Comparison of ENCODE assay signal across 10 mouse cellular contexts in genomic region chr13:109546337-109546736, GRCm38 (mm10).
DNase-seq lines count a peak whose midpoint lies in the region; ATAC-seq and TF ChIP-seq lines count a peak whose summit lies in the region.
"Had no signal": no experiment of that assay in that cellular context is flagged by ENCODE, and none has a peak within 500 bp of the region (broad histone marks: within the 10 kb centered on the region; RNA-seq: fewer than 3 reads in every experiment).

No protein-coding gene starts in this region.

- H3K4me2 ChIP-seq in intestine, embryonic 16.5 days (ENCODE audit: low read depth, low read length) = peak overlapping the region; percentile 12; the same call in 1 of the 2 replicates
- H3K4me2 ChIP-seq in intestine, embryonic 15.5 days (replicated peaks) = no peak overlapping the region
- H3K4me2 ChIP-seq: liver, embryonic 15.5 days had no signal

- intact Hi-C loops in left cerebral cortex, postnatal 4 days (cut with DNase I) = loop anchor here (5.0 kb wide), 2 partner anchors 204 to 314 kb away; no protein-coding TSS in a partner anchor

- ATAC-seq in intestine, embryonic 16.5 days = no peak
- no peak for ATAC-seq in intestine, embryonic 15.5 days
- ATAC-seq in CD4-positive, CD25-positive, alpha-beta regulatory T cell, adult 4 months = peak; percentile 67
- ATAC-seq in megakaryocyte progenitor cell, adult 5-6 weeks (replicated peaks; ENCODE audit: poor library complexity) = peak; percentile 43; the same call in 1 of the 2 replicates
- ATAC-seq: hindbrain, embryonic 16.5 days had no signal

- no peaks in the 10 kb centered on the region for H3K36me3 ChIP-seq in intestine, embryonic 16.5 days (ENCODE audit: control insufficient read depth, insufficient read depth, low read length)
- no peaks in the 10 kb centered on the region for H3K36me3 ChIP-seq in intestine, embryonic 15.5 days
- H3K36me3 ChIP-seq: liver, embryonic 15.5 days had no signal

- no peaks in the 10 kb centered on the region for H3K9me3 ChIP-seq in intestine, embryonic 16.5 days (ENCODE audit: control insufficient read depth, low read length)
- no peaks in the 10 kb centered on the region for H3K9me3 ChIP-seq in intestine, embryonic 15.5 days
- H3K9me3 ChIP-seq: liver, embryonic 15.5 days had no signal

- no peak for TF ChIP-seq POLR2A in cortical plate, adult 2 months (IDR thresholded peaks at IDR 0.05; ENCODE audit: extremely low read depth, insufficient read depth, low read length)

- no peaks in the 10 kb centered on the region for H3K27me3 ChIP-seq in intestine, embryonic 16.5 days (replicated peaks; ENCODE audit: control insufficient read depth, insufficient read depth, low read length)
- H3K27me3 ChIP-seq in intestine, embryonic 15.5 days (replicated peaks) = no peaks in the 10 kb centered on the region
- H3K27me3 ChIP-seq: liver, embryonic 15.5 days had no signal

- no peak for TF ChIP-seq CTCF in cortical plate, adult 2 months (IDR thresholded peaks at IDR 0.05; ENCODE audit: extremely low read depth, insufficient read depth, low read length)

- no peak overlapping the region for H3K4me3 ChIP-seq in intestine, embryonic 16.5 days (ENCODE audit: low read length)
- no peak overlapping the region for H3K4me3 ChIP-seq in intestine, embryonic 15.5 days (replicated peaks)
- H3K4me3 ChIP-seq in cortical plate, adult 2 months (ENCODE audit: insufficient read depth, low read length) = peak overlapping the region; percentile 49
- H3K4me3 ChIP-seq: liver, embryonic 15.5 days had no signal

- no peak for DNase-seq in left cerebral cortex, adult 9 months (ENCODE audit: low spot score in 2 of 2)
- DNase-seq in MN1 (ENCODE audit: low spot score) = no peak
- no peak for DNase-seq in left cerebral cortex, postnatal 4 days

- H3K4me1 ChIP-seq in intestine, embryonic 16.5 days (ENCODE audit: control insufficient read depth, insufficient read depth, low read length) = no peaks in the 10 kb centered on the region
- H3K4me1 ChIP-seq in intestine, embryonic 15.5 days (replicated peaks) = no peaks in the 10 kb centered on the region
- no peaks in the 10 kb centered on the region for H3K4me1 ChIP-seq in cortical plate, adult 2 months (ENCODE audit: control insufficient read depth, insufficient read depth, low read length)
- H3K4me1 ChIP-seq: liver, embryonic 15.5 days had no signal

- no peak overlapping the region for H3K27ac ChIP-seq in intestine, embryonic 16.5 days (ENCODE audit: low read length)
- H3K27ac ChIP-seq in intestine, embryonic 15.5 days = no peak overlapping the region
- no peak overlapping the region for H3K27ac ChIP-seq in cortical plate, adult 2 months (ENCODE audit: insufficient read depth, low read length)
- H3K27ac ChIP-seq: liver, embryonic 15.5 days had no signal

- H3K9ac ChIP-seq in intestine, embryonic 16.5 days (ENCODE audit: low read depth, low read length) = no peak overlapping the region
- no peak overlapping the region for H3K9ac ChIP-seq in intestine, embryonic 15.5 days
- H3K9ac ChIP-seq: liver, embryonic 15.5 days had no signal

- WGBS in intestine, embryonic 16.5 days = 67% methylated on average over 18 of the region's 18 CpGs
- 69% methylated on average over 18 of the region's 18 CpGs for WGBS in intestine, embryonic 15.5 days

Comparison
In these comparisons a context has a peak if more than half of its experiments do, and no peak if none do; other contexts are left out.
1. ATAC-seq: peak in CD4-positive, CD25-positive, alpha-beta regulatory T cell, adult 4 months (single experiment) and megakaryocyte progenitor cell, adult 5-6 weeks (single experiment); none in intestine, embryonic 16.5 days (single experiment) and intestine, embryonic 15.5 days (single experiment).